Mouse (Mus musculus) frontal cortex, postnatal 25 days (tissue): Measurements from ENCODE around the gene Ugt8a.

Experiments
- DNase-seq, 2 experiments: peaks; one replicate each; pipeline ENCODE4 v3.0.0; 2022; ENCODE audit warnings: low spot score in 2 of 2

Gene Ugt8a

DNA sequence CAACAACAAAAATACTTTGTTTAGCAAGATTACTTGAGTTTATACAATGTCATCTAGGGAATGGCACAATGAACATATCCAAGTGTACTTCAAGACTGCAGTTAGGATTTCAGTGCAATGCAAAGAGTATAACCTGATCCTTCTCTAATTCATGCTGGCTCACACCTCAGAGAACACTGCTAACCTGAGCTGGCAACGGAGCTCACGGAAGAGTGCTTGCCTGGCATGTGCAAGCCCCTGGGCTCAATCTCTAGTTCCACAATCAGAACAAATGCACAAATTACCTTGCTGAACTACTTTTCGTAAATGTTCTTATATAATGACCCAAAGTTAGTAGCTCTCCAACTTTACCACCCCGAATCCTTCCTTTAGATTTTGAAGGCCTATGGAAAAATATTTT is 68.5 kb downstream of the Ugt8a start:
- no peak for DNase-seq

DNA sequence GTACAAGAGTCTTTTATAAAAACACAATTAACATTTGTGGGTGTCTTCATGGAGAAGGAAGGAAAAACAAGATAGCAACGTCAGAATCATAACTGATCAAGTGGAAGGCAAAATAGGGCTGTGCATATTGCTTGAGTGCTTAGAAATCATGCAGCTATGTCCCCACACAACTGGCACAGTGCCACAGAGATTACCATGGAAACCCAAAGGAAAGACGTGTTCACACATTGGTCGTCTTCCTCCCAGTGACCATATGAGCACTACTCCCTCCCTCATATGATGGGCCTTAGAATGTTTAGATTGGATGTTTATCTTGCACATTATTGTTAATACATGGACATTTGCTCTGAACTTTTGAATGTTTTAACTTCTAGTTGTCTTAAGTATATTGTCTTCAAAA is 76.8 kb downstream of the Ugt8a start:
- no peak for DNase-seq

DNA sequence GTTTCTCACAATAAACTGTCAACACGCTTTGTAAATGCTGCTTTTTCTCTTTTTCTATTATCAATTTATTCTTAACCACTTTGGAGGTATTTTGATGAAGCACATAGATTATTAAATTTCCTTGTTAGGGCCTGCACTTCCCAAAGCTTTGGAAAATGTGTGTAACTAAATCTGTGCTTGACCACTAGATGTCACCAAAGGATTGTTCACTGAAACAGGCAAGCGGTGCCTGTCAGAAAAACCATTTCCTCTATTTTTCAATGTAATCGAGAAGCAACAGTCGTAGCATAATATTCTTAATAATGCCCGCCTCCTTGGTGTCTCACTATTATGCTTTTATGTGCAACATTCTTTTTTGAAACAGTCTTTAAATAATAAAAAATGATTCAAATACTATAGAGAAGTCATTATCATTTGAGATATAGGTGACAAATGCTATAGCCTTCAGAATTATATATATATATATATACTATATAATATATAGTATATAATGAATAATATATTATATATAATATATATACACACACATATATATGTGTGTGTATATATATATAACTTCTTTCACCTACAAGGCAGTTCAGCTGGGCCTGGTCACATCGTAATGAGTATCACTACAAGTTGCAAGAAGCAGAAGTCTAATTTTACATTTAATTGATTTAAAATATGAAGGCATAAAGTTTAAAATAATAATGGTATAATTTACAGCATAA is 89.1 kb downstream of the Ugt8a start:
- no peak for DNase-seq

DNA sequence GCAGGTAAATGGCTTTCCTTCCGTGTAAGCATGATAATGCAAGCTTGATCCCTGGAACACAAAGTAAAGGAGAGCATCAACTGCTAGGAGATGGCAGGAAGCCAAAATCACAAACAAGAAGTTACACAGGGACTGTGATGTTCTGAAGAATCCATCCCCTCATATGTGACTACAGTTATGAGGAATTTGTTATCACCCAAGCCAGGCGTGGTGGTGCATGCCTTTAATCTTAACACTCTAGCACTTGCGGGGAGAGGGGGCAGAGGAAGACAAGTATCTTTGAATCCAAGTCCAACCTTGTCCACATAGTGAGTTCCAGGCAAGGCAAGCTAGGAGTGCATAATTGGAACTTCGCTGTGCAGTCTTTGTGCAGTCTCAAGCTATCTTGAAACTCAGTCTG is 110.4 kb downstream of the Ugt8a start:
- DNase-seq: no peak

DNA sequence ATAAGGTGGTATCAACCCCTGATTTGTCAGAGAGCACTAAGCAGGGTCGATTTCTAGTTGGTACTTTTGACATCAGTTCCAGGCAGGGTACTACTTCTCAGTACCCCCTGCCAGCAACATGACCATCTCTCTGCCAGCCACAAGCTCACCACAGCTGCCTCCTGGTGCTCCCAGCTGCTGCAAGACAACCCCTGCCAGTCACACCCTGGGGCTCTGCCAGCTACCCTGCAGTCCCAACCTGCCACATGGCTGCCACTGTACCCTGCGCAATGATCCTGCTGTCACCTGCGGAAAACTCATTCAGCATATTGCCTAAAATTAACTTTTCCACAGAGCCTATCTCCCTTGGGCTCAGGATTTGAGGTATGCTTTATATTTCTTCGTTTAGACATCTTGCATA is 111.2 kb downstream of the Ugt8a start:
- DNase-seq: no peak

- DNase-seq: no peak
Observed at GRCm38 (mm10) chr3:125819741-125820140, 118.7 kb downstream of the Ugt8a start.
